ENCODE assay signal across 13 mouse cellular contexts in genomic region chr11:44516362-44516761, GRCm38 (mm10).
"Had no signal": no experiment of that assay in that cellular context is flagged by ENCODE, and none has a peak within 500 bp of the region (broad histone marks: within the 10 kb centered on the region; RNA-seq: fewer than 3 reads in every experiment).

No protein-coding gene starts in this region.

- DNase-seq: kidney, adult 11 months; kidney, adult 9 months; kidney, postnatal 14 days; left cerebral cortex, postnatal 4 days; lung, adult 18-20 months; lung, postnatal 36 days; midbrain, embryonic 14.5 days; thymus, postnatal 4 days had no signal

- H3K9ac ChIP-seq: hindbrain, embryonic 15.5 days; limb, embryonic 13.5 days; neural tube, embryonic 15.5 days had no signal

- H3K9me3 ChIP-seq: hindbrain, embryonic 15.5 days; limb, embryonic 13.5 days; midbrain, embryonic 10.5 days; neural tube, embryonic 15.5 days had no signal

- H3K4me2 ChIP-seq: hindbrain, embryonic 15.5 days; limb, embryonic 13.5 days; neural tube, embryonic 15.5 days had no signal

- H3K36me3 ChIP-seq: hindbrain, embryonic 15.5 days; limb, embryonic 13.5 days; midbrain, embryonic 10.5 days; neural tube, embryonic 15.5 days had no signal

- H3K4me3 ChIP-seq: hindbrain, embryonic 15.5 days; limb, embryonic 13.5 days; midbrain, embryonic 10.5 days; myocyte; neural tube, embryonic 15.5 days had no signal

- H3K27ac ChIP-seq: hindbrain, embryonic 15.5 days; limb, embryonic 13.5 days; midbrain, embryonic 10.5 days; neural tube, embryonic 15.5 days had no signal

- H3K27me3 ChIP-seq: hindbrain, embryonic 15.5 days; limb, embryonic 13.5 days; neural tube, embryonic 15.5 days had no signal
